Mouse (Mus musculus) lung, postnatal 0 days (tissue): ENCODE measurements around the gene Trip11. TPM values are rescaled to one million over a fixed set of nuclear protein-coding genes. Genes with fewer than 3 reads are reported as not detected.

Experiments used
- ATAC-seq: fragments of 200-750 bp; cut with Nextera tagmentation; 2 replicates; pipeline ENCODE4 v1.8.0; 2017; ENCODE audit warnings: moderate library complexity
- DNase-seq: peaks from one replicate; pipeline ENCODE4 v3.0.0-alpha.2; 2016; ENCODE audit warnings: low spot score
- H3K27ac ChIP-seq: fragments of 300-500 bp; sonication (generic); 2 replicates; pipeline ENCODE4 v1.5.1; 2014; ENCODE audit warnings: antibody characterized with exemption, mild to moderate bottlenecking, low read length, mixed read lengths
- H3K27me3 ChIP-seq: fragments of 300-500 bp; sonication (generic); replicated peaks from 2 replicates; pipeline ENCODE4 v1.6.1; 2014; ENCODE audit warnings: low read length, mixed read lengths; ENCODE audit not compliant: insufficient read depth
- H3K36me3 ChIP-seq: fragments of 300-500 bp; sonication (generic); 2 replicates; pipeline ENCODE4 v1.6.1; 2014; ENCODE audit warnings: low read length, mixed read lengths; ENCODE audit not compliant: insufficient read depth
- H3K4me1 ChIP-seq: fragments of 300-500 bp; sonication (generic); 2 replicates; pipeline ENCODE4 v1.6.1; 2014; ENCODE audit warnings: antibody characterized with exemption, low read depth, low read length, mixed read lengths; ENCODE audit not compliant: insufficient read depth
- H3K4me2 ChIP-seq: fragments of 300-500 bp; sonication (generic); replicated peaks from 2 replicates; pipeline ENCODE4 v1.6.1; 2014; ENCODE audit warnings: low read depth, mild to moderate bottlenecking, low read length, moderate library complexity, mixed read lengths
- H3K4me3 ChIP-seq: fragments of 300-500 bp; sonication (generic); 2 replicates; pipeline ENCODE4 v1.5.1; 2014; ENCODE audit warnings: low read depth, low read length
- H3K9ac ChIP-seq: fragments of 300-500 bp; sonication (generic); replicated peaks from 2 replicates; pipeline ENCODE4 v1.6.1; 2014; ENCODE audit warnings: low read depth, mild to moderate bottlenecking
- H3K9me3 ChIP-seq: fragments of 300-500 bp; sonication (generic); 2 replicates; pipeline ENCODE4 v1.6.1; 2016; ENCODE audit warnings: low read length, mixed read lengths
- CTCF ChIP-seq: IDR thresholded peaks from 2 replicates; pipeline ENCODE4 v1.5.1; 2016; ENCODE audit warnings: antibody characterized with exemption, mild to moderate bottlenecking
- EP300 ChIP-seq: IDR thresholded peaks from 2 replicates; pipeline ENCODE4 v1.6.1; 2016; ENCODE audit warnings: antibody characterized with exemption, mild to moderate bottlenecking, control low read depth
- WGBS: fragments of 180-500 bp; shearing (Covaris S2); extraction: QIAGEN DNeasy Blood & Tissue Kit; methylation state at CpG from one replicate; pipeline ENCODE4 v1.1.7; 2014; 5-methylcytosine and 5-hydroxymethylcytosine counted together
- polyA plus RNA-seq: library from polyadenylated mRNA; unstranded; fragments of >200 nt; fragmentation: Nextera tagmentation; extraction: Ambion mirVana; gene quantifications from 2 replicates; pipeline ENCODE4 v1.2.1, GENCODE M21; 2015

The Trip11 gene
- polyA plus RNA-seq, 1 experiment from 2014 or later = 30.8 TPM

GRCm38 (mm10) chr12:101854336-101854735, 58.7 kb downstream of the Trip11 start:
- Histone ChIP-seq H3K4me2 (no peak overlapping the region), H3K4me3 (no peak overlapping the region), H3K27me3 (no peaks in the 10 kb centered on the region), H3K4me1 (no peaks in the 10 kb centered on the region), H3K9ac (no peak overlapping the region), H3K9me3 (no peaks in the 10 kb centered on the region), H3K36me3 (no peaks in the 10 kb centered on the region), H3K27ac (no peak overlapping the region)
- TF ChIP-seq EP300 (no peak), CTCF (no peak)
- no peak for ATAC-seq
- 93% methylated on average over 11 of the region's 11 CpGs for WGBS
- no peak for DNase-seq

GRCm38 (mm10) chr12:101851846-101852564, 61.1 kb downstream of the Trip11 start:
- Histone ChIP-seq H3K36me3 (no peaks in the 10 kb centered on the region), H3K27me3 (no peaks in the 10 kb centered on the region), H3K9ac (no peak overlapping the region), H3K27ac (no peak overlapping the region), H3K4me3 (no peak overlapping the region), H3K9me3 (no peaks in the 10 kb centered on the region), H3K4me1 (no peaks in the 10 kb centered on the region), H3K4me2 (no peak overlapping the region)
- DNase-seq = no peak
- 67% methylated on average over 7 of the region's 7 CpGs for WGBS
- ATAC-seq = no peak
- TF ChIP-seq CTCF (no peak), EP300 (no peak)

GRCm38 (mm10) chr12:101851314-101851713, 61.8 kb downstream of the Trip11 start:
- H3K27ac ChIP-seq = no peak overlapping the region
- no peaks in the 10 kb centered on the region for H3K9me3 ChIP-seq
- WGBS = 54% methylated on average over 9 of the region's 9 CpGs
- no peak for TF ChIP-seq EP300
- no peak overlapping the region for H3K4me3 ChIP-seq
- 0 out of 2 replicates have a peak, but pooled peaks cover 5% of the 10 kb centered on the region for H3K36me3 ChIP-seq
- no peak overlapping the region for H3K4me2 ChIP-seq
- H3K9ac ChIP-seq = no peak overlapping the region
- ATAC-seq (no peak), DNase-seq (no peak)
- no peaks in the 10 kb centered on the region for H3K4me1 ChIP-seq
- H3K27me3 ChIP-seq = no peaks in the 10 kb centered on the region

GRCm38 (mm10) chr12:101836546-101837274, 76.4 kb downstream of the Trip11 start:
- 86% methylated on average over 10 of the region's 10 CpGs for WGBS
- H3K36me3 ChIP-seq = peaks cover 16% of the 10 kb centered on the region; the same call in 1 of the 2 replicates
- no peaks in the 10 kb centered on the region for H3K27me3 ChIP-seq
- no peak overlapping the region for H3K4me3 ChIP-seq
- H3K4me1 ChIP-seq = peaks cover 2% of the 10 kb centered on the region; the same call in 1 of the 2 replicates
- no peak for DNase-seq
- H3K9me3 ChIP-seq = no peaks in the 10 kb centered on the region
- no peak overlapping the region for H3K9ac ChIP-seq
- TF ChIP-seq CTCF (no peak), EP300 (no peak)
- no peak overlapping the region for H3K4me2 ChIP-seq
- H3K27ac ChIP-seq = no peak overlapping the region
- ATAC-seq = no peak

GRCm38 (mm10) chr12:101834715-101835114, 78.4 kb downstream of the Trip11 start:
- no peak for TF ChIP-seq EP300
- no peak for TF ChIP-seq CTCF
- no peak overlapping the region for H3K9ac ChIP-seq
- H3K4me1 ChIP-seq = peaks cover 4% of the 10 kb centered on the region
- H3K36me3 ChIP-seq = peaks cover 16% of the 10 kb centered on the region; the same call in 1 of the 2 replicates
- H3K4me3 ChIP-seq = no peak overlapping the region
- no peak for DNase-seq
- 72% methylated on average over 4 of the region's 4 CpGs for WGBS
- ATAC-seq = no peak
- H3K27ac ChIP-seq = no peak overlapping the region
- no peaks in the 10 kb centered on the region for H3K27me3 ChIP-seq
- no peaks in the 10 kb centered on the region for H3K9me3 ChIP-seq
- H3K4me2 ChIP-seq = no peak overlapping the region

DNA sequence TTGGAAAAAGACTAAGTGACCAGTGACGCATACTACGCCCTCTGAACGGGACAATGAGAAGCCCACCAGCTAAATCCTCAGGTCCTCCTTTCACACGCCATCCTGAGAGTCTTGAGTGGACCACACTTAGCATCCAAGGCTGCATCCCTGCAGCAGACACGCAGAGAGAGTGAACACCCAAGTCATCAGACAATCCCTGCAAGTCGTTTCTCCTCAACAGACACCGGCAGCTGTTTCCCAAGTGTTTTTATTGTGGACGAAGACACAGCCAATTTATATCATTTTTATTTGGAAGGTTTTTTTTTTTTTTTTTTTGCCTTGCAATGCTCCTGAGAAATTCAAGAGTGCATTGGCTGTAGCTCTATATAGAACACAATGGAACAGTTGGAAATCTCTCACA, 79.3 kb downstream of the Trip11 start:
- Histone ChIP-seq H3K27ac (no peak overlapping the region), H3K4me3 (no peak overlapping the region), H3K36me3 (peaks cover 16% of the 10 kb centered on the region; the same call in 1 of the 2 replicates), H3K4me1 (peaks cover 4% of the 10 kb centered on the region), H3K9ac (no peak overlapping the region), H3K9me3 (no peaks in the 10 kb centered on the region), H3K4me2 (no peak overlapping the region), H3K27me3 (no peaks in the 10 kb centered on the region)
- ATAC-seq = no peak
- DNase-seq = no peak
- no peak for TF ChIP-seq CTCF
- no peak for TF ChIP-seq EP300
- WGBS = 79% methylated on average over 8 of the region's 8 CpGs
